Mouse (Mus musculus): Measurements from ENCODE around the gene Spin2g. TPM values are rescaled to one million over a fixed set of nuclear protein-coding genes. Genes with fewer than 3 reads are reported as not detected.

Gene Spin2g
- not detected in 2 replicates for total RNA-seq (2023)

DNA sequence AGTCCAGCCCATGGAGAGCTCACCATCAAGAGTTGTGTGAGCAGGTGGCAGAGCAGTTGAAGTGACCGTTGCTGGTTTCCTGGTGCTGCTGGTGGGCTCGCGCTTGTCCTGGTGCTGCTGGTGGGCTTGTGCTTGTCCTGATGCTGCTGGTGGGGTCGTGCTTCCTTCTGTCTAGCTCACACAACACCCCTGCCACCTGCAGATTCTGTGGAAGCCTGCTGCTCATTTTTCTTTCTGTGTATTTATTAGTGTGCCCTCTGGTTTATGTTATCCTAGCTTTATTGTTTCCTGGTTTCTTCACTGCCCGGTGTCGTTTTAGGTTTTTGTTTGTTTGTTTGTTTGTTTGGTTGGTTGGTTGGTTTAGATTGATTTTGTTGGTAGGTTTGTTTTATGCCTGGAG, at the start of gene Spin2g:
Spin2g (minus strand) TSS at position 101 of the 400 bp plus-strand sequence.

Other genes starting within 250 kb of the Spin2g start
- gene Btbd35f9, start 77.2 kb downstream of the Spin2g start, total RNA-seq (2023): not detected in 2 replicates
- gene Btbd35f8, start 211.8 kb upstream of the Spin2g start, total RNA-seq (2023): not detected in 2 replicates